Mouse (Mus musculus): ENCODE data around the gene Dchs1.

Dchs1 gene
- long read RNA-seq, experiment 1, partial matches to known transcripts, result 0 of 1 reads
- long read RNA-seq, experiment 1, other reads (novel, unspliced or antisense), result 1 of 1 reads
- long read RNA-seq, experiment 2, partial matches to known transcripts, result 0 of 3 reads
- long read RNA-seq, experiment 2, other reads (novel, unspliced or antisense), result 3 of 3 reads

- intact Hi-C loops (cut with DNase I), result no loop called here
Measured at GRCm38 (mm10) chr7:105787285-105788140, at the start of gene Dchs1. TSS of gene Dchs1 (minus strand) at chr7:105787654.

- intact Hi-C loops (cut with DNase I), result no loop called here
Measured at GRCm38 (mm10) chr7:105824281-105824680, 36.8 kb upstream of the Dchs1 start.

GRCm38 (mm10) chr7:105818483-105818882 lies 31.0 kb upstream of the Dchs1 start:
- intact Hi-C loops (cut with DNase I), result loop anchor here (2.0 kb wide), 1 partner anchor 92 kb away; no protein-coding TSS in a partner anchor

- intact Hi-C loops (cut with DNase I), result no loop called here
Measured at GRCm38 (mm10) chr7:105816736-105817135, 29.3 kb upstream of the Dchs1 start.

DNA sequence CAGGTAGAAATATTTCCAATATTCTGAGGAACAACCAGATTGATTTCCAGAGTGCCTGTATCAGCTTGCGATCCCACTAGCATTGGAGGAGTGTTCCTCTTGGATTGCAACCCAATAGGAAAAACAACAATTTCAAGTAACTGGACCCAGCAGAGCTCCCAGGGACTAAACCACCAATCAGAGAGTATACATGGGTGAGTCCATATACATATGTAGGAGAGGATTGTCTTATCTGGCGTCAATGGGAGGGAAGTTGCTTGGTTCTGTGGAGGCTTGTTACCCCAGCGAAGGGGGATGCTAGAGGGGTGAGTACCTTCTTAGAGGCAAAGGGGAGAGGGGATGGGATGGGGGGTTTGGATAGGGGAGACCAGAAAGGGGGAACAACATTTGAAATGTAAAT lies 25.9 kb upstream of the Dchs1 start:
- intact Hi-C loops (cut with DNase I), result loop anchor here (5.0 kb wide), 1 partner anchor 161 kb away; the partner anchor contains the start of gene Dnhd1

DNA sequence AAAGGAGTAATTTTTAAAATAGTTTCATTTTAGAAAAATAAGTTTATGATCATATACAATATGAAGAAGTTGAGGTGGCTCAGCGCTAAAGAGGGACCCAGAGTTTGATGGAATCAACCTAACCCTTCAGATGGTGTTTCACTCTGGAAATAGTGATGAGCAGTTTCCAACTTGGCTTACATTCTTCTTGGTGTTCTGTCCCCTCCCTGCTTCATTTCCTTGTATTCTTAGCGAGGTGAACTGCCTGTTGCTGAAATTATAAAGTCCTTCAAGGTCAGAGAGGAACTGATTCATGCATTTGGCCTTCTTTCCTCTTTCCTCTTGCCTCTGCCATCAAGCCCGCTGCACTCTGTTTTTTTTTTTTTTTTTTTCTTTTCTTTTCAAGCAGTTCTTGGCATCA lies 25.1 kb upstream of the Dchs1 start:
- intact Hi-C loops (cut with DNase I), result loop anchor here (5.0 kb wide), 1 partner anchor 160 kb away; the partner anchor contains the start of gene Dnhd1

DNA sequence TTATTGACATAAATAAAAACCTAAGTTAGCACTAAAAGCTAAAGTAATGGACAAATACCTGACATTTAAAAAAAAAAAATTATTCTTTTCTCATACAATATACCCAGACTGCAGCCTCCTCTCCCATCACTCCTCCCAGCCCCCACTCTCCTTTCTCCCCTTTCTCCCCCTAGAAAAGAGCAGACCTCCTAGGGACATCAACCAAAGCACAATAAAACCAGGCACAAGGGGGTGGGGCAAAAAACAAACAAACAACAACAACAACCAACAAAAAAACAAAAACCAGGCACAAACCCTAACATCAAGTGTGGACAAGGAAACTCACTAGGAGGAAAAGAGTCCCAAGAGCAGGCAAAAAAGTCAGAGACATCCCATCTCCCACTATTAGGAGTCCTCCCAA lies 24.1 kb upstream of the Dchs1 start:
- intact Hi-C loops (cut with DNase I), result loop anchor here (2.0 to 5.0 kb wide), 2 partner anchors 75 to 159 kb away; partner anchors contain the start of genes Dnhd1, Ilk and Rrp8

GRCm38 (mm10) chr7:105810877-105811489 lies 23.5 kb upstream of the Dchs1 start, which contains the start of gene Mrpl17:
TSS of gene Mrpl17 (minus strand) at chr7:105811099.
- intact Hi-C loops (cut with DNase I), result loop anchor here (2.0 to 5.0 kb wide), 2 partner anchors 74 to 159 kb away; partner anchors contain the start of genes Dnhd1, Ilk and Rrp8

- intact Hi-C loops (cut with DNase I), result loop anchor here (2.0 to 5.0 kb wide), 2 partner anchors 74 to 158 kb away; partner anchors contain the start of genes Dnhd1, Ilk and Rrp8
Measured at GRCm38 (mm10) chr7:105810280-105810876, 22.9 kb upstream of the Dchs1 start.

DNA sequence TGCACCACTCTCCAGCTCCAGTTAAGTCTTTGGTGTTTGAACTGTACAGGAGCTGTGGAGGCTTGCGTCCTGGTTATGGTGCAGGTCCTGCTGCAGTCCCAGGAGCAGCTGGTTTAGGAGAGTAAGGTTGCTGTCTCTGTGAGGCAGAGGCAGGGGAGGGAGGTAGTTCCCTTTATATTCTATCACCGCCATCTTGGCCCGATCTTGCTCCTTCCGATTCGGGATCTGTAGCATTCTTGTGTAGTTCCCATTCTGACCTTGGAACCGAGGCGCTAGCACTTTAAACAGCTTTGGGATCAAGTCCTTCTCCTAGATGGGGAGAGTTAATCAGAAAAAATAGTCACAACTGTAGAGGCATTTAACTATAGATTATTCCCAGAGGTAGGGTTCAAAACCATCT lies 22.4 kb upstream of the Dchs1 start:
- intact Hi-C loops (cut with DNase I), result loop anchor here (2.0 to 5.0 kb wide), 2 partner anchors 73 to 158 kb away; partner anchors contain the start of genes Dnhd1, Ilk and Rrp8

GRCm38 (mm10) chr7:105808385-105808784 lies 20.9 kb upstream of the Dchs1 start:
- intact Hi-C loops (cut with DNase I), result no loop called here

DNA sequence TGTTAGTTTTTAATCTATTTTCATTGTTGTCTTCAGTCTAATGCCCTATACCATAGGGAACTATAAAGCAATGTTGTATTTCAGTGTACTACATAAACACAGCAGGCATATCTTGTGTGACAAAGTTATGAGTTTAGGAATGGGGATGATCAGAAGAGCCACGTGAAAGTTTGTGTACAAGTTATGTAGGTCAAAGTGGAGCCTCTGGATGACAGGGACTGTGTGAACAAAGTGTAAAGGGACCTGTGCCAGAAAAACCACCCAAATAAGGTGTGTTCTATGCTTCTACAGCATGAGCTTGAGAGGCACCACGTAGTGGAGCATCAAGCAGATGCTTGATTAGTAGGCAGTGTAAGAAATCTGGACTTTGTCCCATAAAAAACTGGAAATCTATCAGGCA lies 19.3 kb upstream of the Dchs1 start:
- intact Hi-C loops (cut with DNase I), result no loop called here

GRCm38 (mm10) chr7:105806125-105806524 lies 18.7 kb upstream of the Dchs1 start:
- intact Hi-C loops (cut with DNase I), result no loop called here

- intact Hi-C loops (cut with DNase I), result no loop called here
Measured at GRCm38 (mm10) chr7:105803428-105803827, 16.0 kb upstream of the Dchs1 start.

DNA sequence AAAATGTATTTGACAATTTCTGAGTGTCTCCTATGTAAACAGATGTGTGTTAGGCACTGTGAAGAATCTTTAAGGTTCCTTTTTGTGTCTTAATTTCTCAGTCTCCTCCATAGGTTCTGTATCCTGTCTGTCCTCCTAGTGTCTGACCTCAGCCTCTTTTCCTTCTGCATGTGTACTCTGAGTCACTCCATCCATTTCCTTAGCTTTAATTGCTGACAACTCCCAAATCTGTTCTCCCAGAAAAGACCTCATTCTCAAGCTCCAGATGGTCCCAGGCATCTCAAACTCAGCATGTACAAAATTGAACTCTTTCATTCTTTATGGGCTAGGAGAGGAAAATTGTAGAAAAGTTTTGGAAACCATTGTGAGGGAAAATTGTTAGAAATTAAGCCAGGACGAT lies 15.3 kb upstream of the Dchs1 start:
- intact Hi-C loops (cut with DNase I), result no loop called here

DNA sequence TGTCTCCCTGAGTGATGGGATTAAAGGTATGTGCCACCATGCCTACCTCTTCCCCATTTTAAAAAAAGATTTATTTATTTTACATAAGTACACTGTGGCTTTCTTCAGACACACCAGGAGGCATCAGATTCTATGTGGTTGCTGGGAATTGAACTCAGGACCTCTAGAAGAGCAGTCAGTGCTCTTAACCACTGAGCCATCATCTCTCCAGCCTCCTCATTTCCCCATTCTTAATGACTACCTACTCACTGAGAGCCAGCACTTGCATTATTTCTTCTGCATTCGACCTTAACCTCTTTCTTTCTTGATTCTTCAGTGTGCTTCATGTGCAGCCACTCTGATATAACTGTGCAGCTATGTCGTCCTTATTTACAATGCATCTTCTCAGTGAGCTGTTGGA lies 14.9 kb upstream of the Dchs1 start:
- intact Hi-C loops (cut with DNase I), result no loop called here

DNA sequence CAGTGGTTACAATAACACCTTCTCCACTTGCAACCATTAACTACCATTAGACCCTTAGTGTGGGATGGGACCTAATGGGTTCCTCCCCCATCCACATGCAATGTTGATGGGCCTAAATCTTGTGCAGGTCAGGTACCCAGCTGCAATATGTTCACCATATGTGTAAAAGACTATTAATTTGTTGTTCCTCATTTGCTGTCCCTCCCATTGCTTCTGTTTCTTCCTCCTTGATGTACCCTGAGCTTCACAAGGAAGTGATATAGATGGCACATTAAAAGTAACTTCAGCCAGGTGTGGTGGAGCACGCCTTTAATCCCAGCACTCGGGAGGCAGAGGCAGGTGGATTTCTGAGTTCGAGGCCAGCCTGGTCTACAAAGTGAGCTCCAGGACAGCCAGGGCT lies 9.5 kb upstream of the Dchs1 start:
- intact Hi-C loops (cut with DNase I), result no loop called here

GRCm38 (mm10) chr7:105795759-105796366 lies 8.4 kb upstream of the Dchs1 start:
- intact Hi-C loops (cut with DNase I), result no loop called here

- intact Hi-C loops (cut with DNase I), result no loop called here
Measured at GRCm38 (mm10) chr7:105793701-105794100, 6.2 kb upstream of the Dchs1 start.

- intact Hi-C loops (cut with DNase I), result no loop called here
Measured at GRCm38 (mm10) chr7:105791147-105791546, 3.7 kb upstream of the Dchs1 start.

All from adrenal gland (tissue).